ENCODE assay signal across 14 mouse cellular contexts in genomic region chr19:58023216-58023825, GRCm38 (mm10).
DNase-seq lines count a peak whose midpoint lies in the region; ATAC-seq lines count a peak whose summit lies in the region.
"Had no signal": no experiment of that assay in that cellular context is flagged by ENCODE, and none has a peak within 500 bp of the region (broad histone marks: within the 10 kb centered on the region; RNA-seq: fewer than 3 reads in every experiment).

No protein-coding gene starts in this region.

- DNase-seq in kidney, adult 18-20 months = peak; percentile 1
- DNase-seq in kidney, adult 11 months = no peak
- DNase-seq in right cerebral cortex, postnatal 10 days (ENCODE audit: low spot score in 2 of 2) = peak; percentile 15 to 17
- DNase-seq in right cerebral cortex, postnatal 4 days = no peak
- no peak for DNase-seq in frontal cortex, postnatal 25 days (ENCODE audit: low spot score in 2 of 2)
- DNase-seq: adrenal gland, postnatal 14 days; cerebellum, adult 11-12 months; cerebellum, adult 9-10 months; cerebellum, postnatal 25 days; gastrocnemius, postnatal 10 days; heart, postnatal 36 days had no signal

- 0 out of 2 replicates have a peak, but pooled peaks have one; percentile 22 for ATAC-seq in granulocyte monocyte progenitor cell, adult 5-6 weeks (replicated peaks; ENCODE audit: poor library complexity, severe bottlenecking)
- ATAC-seq in frontal cortex, adult (ENCODE audit: low TSS enrichment) = no peak
- ATAC-seq: forebrain, embryonic 13.5 days had no signal

Comparison
In these comparisons a context has a peak if more than half of its experiments do, and no peak if none do; other contexts are left out.
1. DNase-seq: peak in kidney, adult 18-20 months (single experiment) and right cerebral cortex, postnatal 10 days (2 of 2); none in kidney, adult 11 months (single experiment), right cerebral cortex, postnatal 4 days (single experiment) and frontal cortex, postnatal 25 days (0 of 2).